Mouse (Mus musculus) C2C12 (cell line): ENCODE measurements around the gene Bahcc1. TPM values are rescaled to one million over a fixed set of nuclear protein-coding genes. Genes with fewer than 3 reads are reported as not detected.

Experiments
- H3K27me3 ChIP-seq: one replicate; pipeline ENCODE4 v1.6.1; 2011; ENCODE audit not compliant: control insufficient read depth, insufficient read depth, insufficient read length
- H3K36me3 ChIP-seq: one replicate; pipeline ENCODE4 v1.6.1; 2011; ENCODE audit not compliant: control insufficient read depth, insufficient read depth
- H3K4me3 ChIP-seq: one replicate; pipeline ENCODE4 v1.5.1; 2011; ENCODE audit warnings: mild to moderate bottlenecking, control low read depth; ENCODE audit not compliant: poor library complexity, insufficient read depth, severe bottlenecking
- H3K79me2 ChIP-seq: one replicate; pipeline ENCODE4 v1.6.1; 2011; ENCODE audit not compliant: control insufficient read depth, insufficient read depth
- H3K79me3 ChIP-seq: one replicate; pipeline ENCODE4 v1.6.1; 2011; ENCODE audit warnings: low read depth, control low read depth
- H3ac ChIP-seq: one replicate; pipeline ENCODE3; 2011; ENCODE audit warnings: low read depth; ENCODE audit not compliant: control insufficient read depth, insufficient read length
- CEBPB ChIP-seq: IDR thresholded peaks from one replicate; pipeline ENCODE4 v1.6.1; 2011; ENCODE audit warnings: low read depth, mild to moderate bottlenecking, control low read depth, moderate library complexity
- CTCF ChIP-seq: IDR thresholded peaks from one replicate; pipeline ENCODE4 v1.5.1; 2011; ENCODE audit not compliant: control insufficient read depth, insufficient read depth, insufficient read length
- FOSL1 ChIP-seq: IDR thresholded peaks from one replicate; pipeline ENCODE4 v1.8.0; 2011; ENCODE audit warnings: mild to moderate bottlenecking, low read length; ENCODE audit not compliant: poor library complexity, insufficient read depth, severe bottlenecking
- MAX ChIP-seq: IDR thresholded peaks from one replicate; pipeline ENCODE4 v1.6.1; 2011; ENCODE audit warnings: mild to moderate bottlenecking, control low read depth
- MYOD1 ChIP-seq: IDR thresholded peaks from one replicate; pipeline ENCODE4 v1.6.1; 2011; ENCODE audit warnings: low read depth; ENCODE audit not compliant: control insufficient read depth, insufficient read length
- MYOG ChIP-seq: IDR thresholded peaks from one replicate; pipeline ENCODE4 v1.6.1; 2011; ENCODE audit not compliant: control insufficient read depth, insufficient read length; ENCODE audit errors: extremely low read depth
- USF1 ChIP-seq: IDR thresholded peaks from one replicate; pipeline ENCODE4 v1.6.1; 2011; ENCODE audit warnings: low read depth, mild to moderate bottlenecking, control low read depth, moderate library complexity
- polyA plus RNA-seq: library from polyadenylated mRNA; unstranded; fragments of >200 nt; fragmentation: generic; extraction: Trizol; gene quantifications from one replicate; pipeline ENCODE4 v1.2.1, GENCODE M21; 2012; ENCODE audit warnings: missing spikeins

The Bahcc1 gene
- polyA plus RNA-seq, 1 experiment, result 10.8 TPM

DNA sequence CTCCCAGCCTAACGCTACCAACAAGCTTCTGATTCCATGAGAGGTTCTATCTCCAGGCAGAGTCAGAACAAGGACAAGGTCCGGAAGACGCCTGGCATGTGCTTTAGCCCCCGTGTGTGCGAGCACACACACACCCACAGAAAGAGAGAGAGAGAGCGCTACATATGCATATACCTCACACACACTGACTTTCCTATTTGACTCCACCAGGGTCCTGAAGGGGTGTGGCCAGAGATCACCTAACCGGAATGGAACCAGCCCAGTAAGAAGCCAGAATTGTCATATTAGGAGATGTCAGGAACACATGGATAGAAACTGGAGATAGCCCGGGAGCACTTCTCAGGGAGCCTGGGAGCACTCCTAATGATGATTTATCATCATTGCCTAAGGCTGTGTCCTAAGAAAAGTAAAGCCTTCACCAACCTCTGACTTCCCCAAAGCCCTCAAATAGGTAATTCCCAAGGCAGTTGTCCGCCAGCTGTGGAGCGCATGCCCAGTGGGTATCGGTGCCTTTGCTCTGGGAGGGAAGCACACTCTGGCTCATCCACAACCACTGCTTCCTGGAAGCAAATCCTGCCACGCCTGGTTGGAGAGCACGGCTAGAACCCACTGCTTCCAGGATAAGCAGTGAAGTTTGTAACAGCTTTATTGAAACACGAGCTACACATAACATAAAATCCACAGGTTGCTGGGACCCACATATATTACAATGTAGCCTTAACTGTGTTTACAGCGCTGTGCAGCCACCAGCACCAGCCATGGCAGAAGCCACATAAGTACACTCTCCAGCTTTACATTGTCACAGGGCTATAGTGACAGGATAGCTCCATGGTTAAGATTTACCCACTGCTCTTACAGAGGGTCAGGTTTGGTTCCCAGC, 75.9 kb downstream of the Bahcc1 start:
- no peaks in the 10 kb centered on the region for H3K79me3 ChIP-seq
- no peaks in the 10 kb centered on the region for H3K36me3 ChIP-seq

DNA sequence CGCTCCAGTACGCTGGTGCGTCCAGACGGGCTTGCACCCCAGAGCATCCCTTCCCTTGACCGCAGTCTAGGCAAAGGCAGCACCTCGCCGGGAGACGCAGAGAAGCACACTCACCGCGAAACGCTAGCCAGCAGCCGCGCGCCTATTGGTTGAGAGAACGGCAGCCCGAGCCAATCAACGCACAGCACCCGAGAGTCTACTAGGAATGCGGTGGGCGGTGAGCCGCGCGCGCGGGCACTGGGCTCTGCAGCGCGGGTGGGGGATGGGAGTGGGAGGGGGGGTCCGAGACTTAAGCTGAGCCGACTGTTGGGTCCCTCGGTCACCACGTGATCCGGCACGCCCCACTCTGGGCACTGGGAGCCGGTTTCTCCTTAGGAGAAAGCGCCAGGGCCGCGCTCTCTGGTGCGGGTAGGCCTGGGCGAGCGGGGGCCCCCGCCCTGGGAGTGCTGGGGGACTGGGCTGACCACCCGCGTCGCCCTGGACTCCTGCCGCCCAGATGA, 78.1 kb downstream of the Bahcc1 start:
- Histone ChIP-seq H3K36me3 (no peaks in the 10 kb centered on the region), H3K4me3 (peak overlapping the region; percentile 14), H3K79me2 (no peaks in the 10 kb centered on the region), H3K27me3 (no peaks in the 10 kb centered on the region), H3ac (peak overlapping the region; percentile 39), H3K79me3 (no peaks in the 10 kb centered on the region)
- TF ChIP-seq MYOG, result no peak
- no peak for TF ChIP-seq CTCF
- TF ChIP-seq USF1, result peak; percentile 78
- no peak for TF ChIP-seq MAX

More for the DNA sequence above, 75.9 kb downstream of the Bahcc1 start:
- no peak for TF ChIP-seq CEBPB
- no peak for TF ChIP-seq MAX
- TF ChIP-seq CTCF, result no peak
- no peaks in the 10 kb centered on the region for H3K79me2 ChIP-seq
- no peak overlapping the region for H3K4me3 ChIP-seq
- H3ac ChIP-seq, result no peak overlapping the region
- H3K27me3 ChIP-seq, result no peaks in the 10 kb centered on the region

DNA sequence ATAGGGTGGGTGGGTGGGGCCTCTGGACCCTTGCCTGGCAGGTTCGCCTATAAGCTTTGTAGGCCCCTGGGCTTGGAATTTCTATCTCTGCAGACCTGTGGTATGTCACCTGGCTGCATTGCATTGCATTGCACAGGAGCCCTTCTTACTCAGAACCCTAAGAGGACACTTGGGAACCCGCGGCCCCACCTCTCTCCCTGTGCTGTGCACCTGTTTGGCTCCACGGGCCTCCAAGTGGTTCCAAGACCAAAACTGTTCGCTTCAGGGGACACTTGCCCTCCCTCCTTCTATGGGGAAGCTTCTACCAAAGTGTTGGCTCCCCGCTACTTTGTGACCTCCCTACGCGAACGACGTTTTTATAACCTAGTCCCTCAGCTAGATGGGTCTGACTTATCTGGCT, 78.8 kb downstream of the Bahcc1 start:
- no peaks in the 10 kb centered on the region for H3K27me3 ChIP-seq
- TF ChIP-seq MYOG, result no peak
- no peak for TF ChIP-seq FOSL1
- no peak for TF ChIP-seq MYOD1
- TF ChIP-seq USF1, result no peak
- no peak for TF ChIP-seq MAX
- no peak for TF ChIP-seq CTCF
- TF ChIP-seq CEBPB, result no peak
- peaks cover 3% of the 10 kb centered on the region for H3K79me2 ChIP-seq
- no peaks in the 10 kb centered on the region for H3K36me3 ChIP-seq
- no peaks in the 10 kb centered on the region for H3K79me3 ChIP-seq
- no peak overlapping the region for H3ac ChIP-seq
- H3K4me3 ChIP-seq, result no peak overlapping the region

DNA sequence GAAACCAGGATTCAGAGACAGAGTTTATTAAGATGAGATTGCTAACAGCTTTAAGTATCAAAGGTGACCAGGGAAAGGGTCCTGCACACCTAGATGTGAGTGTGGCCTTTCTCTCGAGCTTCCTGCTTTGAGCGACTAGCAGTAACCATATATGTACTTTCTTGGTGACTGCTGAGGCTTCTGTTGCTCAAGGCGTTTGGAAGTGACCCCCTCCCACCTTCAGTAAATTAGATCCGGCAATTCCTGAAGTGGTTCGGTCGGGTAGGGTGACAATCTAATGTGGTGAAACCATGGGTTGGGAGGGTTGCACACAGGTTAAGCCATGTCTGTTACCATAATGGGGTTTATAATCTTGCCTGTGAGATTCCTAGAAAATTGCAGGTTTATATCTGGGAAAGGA, 79.3 kb downstream of the Bahcc1 start:
- Histone ChIP-seq H3K36me3 (no peaks in the 10 kb centered on the region), H3ac (no peak overlapping the region), H3K79me3 (no peaks in the 10 kb centered on the region), H3K27me3 (no peaks in the 10 kb centered on the region), H3K79me2 (peaks cover 9% of the 10 kb centered on the region), H3K4me3 (no peak overlapping the region)
- no peak for TF ChIP-seq CEBPB

DNA sequence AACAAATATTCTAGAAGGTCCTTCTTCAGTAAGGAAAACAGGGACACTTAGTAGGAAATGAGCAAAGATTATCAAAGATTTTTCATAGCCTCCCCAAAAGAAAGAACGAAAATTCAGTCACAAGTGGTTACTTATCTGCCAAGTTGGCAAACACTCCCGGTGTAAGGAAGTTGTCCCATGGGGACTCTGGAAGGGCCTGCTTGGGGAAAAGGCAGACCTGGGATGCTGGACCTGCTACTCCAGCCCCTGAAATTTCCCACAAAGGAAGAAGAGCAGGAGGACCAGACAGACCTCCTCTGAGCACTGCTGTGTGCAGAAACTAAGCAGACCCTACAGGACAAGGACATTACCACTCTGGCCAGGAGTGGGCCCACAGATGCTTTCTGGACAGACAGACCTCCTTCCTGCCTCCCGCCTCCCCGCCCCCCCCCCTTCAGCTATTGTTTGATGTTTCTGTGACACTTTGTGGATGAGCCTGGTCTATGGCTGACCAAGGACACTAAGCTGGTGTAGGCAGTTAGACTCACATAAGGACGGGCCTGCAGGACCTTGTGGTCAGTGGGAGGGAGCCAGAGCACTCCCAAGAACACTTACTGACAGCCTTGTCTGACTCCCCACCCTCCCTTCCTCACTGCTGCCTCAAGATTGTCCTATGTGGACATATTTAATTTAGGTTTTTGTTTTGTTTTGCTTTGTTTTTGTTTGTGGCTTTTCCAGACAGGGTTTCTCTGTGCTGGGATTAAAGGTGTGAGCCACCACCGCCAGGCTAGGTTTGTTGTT, 81.3 kb downstream of the Bahcc1 start:
- Histone ChIP-seq H3K79me2 (peaks cover 12% of the 10 kb centered on the region), H3K27me3 (no peaks in the 10 kb centered on the region), H3K79me3 (no peaks in the 10 kb centered on the region), H3ac (no peak overlapping the region), H3K36me3 (no peaks in the 10 kb centered on the region), H3K4me3 (no peak overlapping the region)
- TF ChIP-seq MYOG (no peak), FOSL1 (no peak), MYOD1 (no peak), CEBPB (no peak), CTCF (no peak), USF1 (no peak), MAX (no peak)

DNA sequence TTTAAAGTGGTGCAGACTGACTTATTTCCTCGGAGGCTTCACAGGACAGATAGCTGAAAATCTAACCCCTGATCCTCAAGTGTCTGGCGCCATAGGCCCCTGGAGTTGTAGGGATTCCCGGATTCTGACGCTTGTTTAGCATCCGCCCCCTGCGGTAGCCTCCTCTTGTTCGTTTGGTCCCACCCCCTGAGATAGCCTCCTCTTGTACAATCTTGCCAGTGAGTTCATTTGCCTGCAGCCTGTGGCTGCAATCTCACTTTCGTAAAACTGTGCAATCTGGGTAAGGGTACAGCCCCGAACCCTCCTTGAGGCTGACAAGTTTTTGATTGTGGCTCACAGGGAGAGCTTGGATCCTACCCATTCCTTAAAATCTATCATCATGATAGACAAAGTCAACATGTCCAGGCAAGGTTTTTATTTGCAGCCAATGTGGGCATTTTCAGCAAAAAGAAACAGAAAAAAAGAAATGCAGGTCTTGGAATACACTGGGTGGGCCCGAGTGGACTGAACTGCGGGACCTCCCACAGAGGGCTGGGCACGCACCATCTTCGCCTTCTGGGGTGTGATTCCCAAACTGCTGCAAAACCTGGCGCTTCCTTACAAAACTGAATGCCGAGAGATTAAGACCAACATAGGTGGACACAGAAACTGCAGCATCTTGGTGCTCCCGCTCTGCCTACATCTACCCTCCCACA, 82.1 kb downstream of the Bahcc1 start:
- Histone ChIP-seq H3K4me3 (no peak overlapping the region), H3ac (no peak overlapping the region), H3K36me3 (no peaks in the 10 kb centered on the region), H3K27me3 (no peaks in the 10 kb centered on the region), H3K79me3 (no peaks in the 10 kb centered on the region), H3K79me2 (peaks cover 12% of the 10 kb centered on the region)
- no peak for TF ChIP-seq MYOG
- TF ChIP-seq USF1, result no peak
- TF ChIP-seq MAX, result no peak
- TF ChIP-seq CTCF, result no peak
- no peak for TF ChIP-seq MYOD1
- no peak for TF ChIP-seq FOSL1
- no peak for TF ChIP-seq CEBPB
